Mouse (Mus musculus) heart, embryonic 16.5 days (tissue): ENCODE data around the gene Cmtm1. TPM values are rescaled to one million over a fixed set of nuclear protein-coding genes. Genes with fewer than 3 reads are reported as not detected.
"Not testable (repeated sequence)": the region's sequence is repeated elsewhere in the genome, so short reads cannot be mapped to it uniquely, and the experiment has no call there.

Source experiments
- ATAC-seq: fragments of 200-750 bp; cut with Nextera tagmentation; replicated peaks from 2 replicates; pipeline ENCODE4 v1.8.0; 2017; ENCODE audit warnings: moderate number of reproducible peaks; ENCODE audit not compliant: insufficient read depth, low FRiP score; ENCODE audit errors: extremely low read depth
- H3K27ac ChIP-seq: fragments of 300-500 bp; sonication (generic); 2 replicates; pipeline ENCODE4 v1.5.1; 2014; ENCODE audit warnings: mild to moderate bottlenecking, low read length, control low read depth, moderate library complexity
- H3K27me3 ChIP-seq: fragments of 300-500 bp; sonication (generic); 2 replicates; pipeline ENCODE4 v1.6.1; 2014; ENCODE audit warnings: low read length, mixed read lengths; ENCODE audit not compliant: control insufficient read depth, insufficient read depth
- H3K36me3 ChIP-seq: fragments of 300-500 bp; sonication (generic); 2 replicates; pipeline ENCODE4 v1.6.1; 2014; ENCODE audit not compliant: control insufficient read depth, insufficient read depth
- H3K4me1 ChIP-seq: fragments of 300-500 bp; sonication (generic); 2 replicates; pipeline ENCODE4 v1.6.1; 2014; ENCODE audit warnings: low read length, mixed read lengths; ENCODE audit not compliant: control insufficient read depth, insufficient read depth
- H3K4me2 ChIP-seq: fragments of 300-500 bp; sonication (generic); 2 replicates; pipeline ENCODE4 v1.6.1; 2014; ENCODE audit warnings: low read depth, mild to moderate bottlenecking, control low read depth, low read length
- H3K4me3 ChIP-seq: fragments of 300-500 bp; sonication (generic); 2 replicates; pipeline ENCODE4 v1.5.1; 2014; ENCODE audit warnings: mild to moderate bottlenecking, control low read depth, low read length
- H3K9ac ChIP-seq: fragments of 300-500 bp; sonication (generic); 2 replicates; pipeline ENCODE4 v1.6.1; 2014; ENCODE audit warnings: low read length, control low read depth
- H3K9me3 ChIP-seq: fragments of 300-500 bp; sonication (generic); replicated peaks from 2 replicates; pipeline ENCODE4 v1.6.1; 2016; ENCODE audit warnings: low read length; ENCODE audit not compliant: control insufficient read depth
- WGBS: fragments of 180-500 bp; shearing (Covaris S2); extraction: QIAGEN DNeasy Blood & Tissue Kit; methylation state at CpG from one replicate; pipeline ENCODE4 v1.1.7; 2014; 5-methylcytosine and 5-hydroxymethylcytosine counted together
- polyA plus RNA-seq: library from polyadenylated mRNA; unstranded; fragments of >200 nt; fragmentation: Nextera tagmentation; extraction: Ambion mirVana; gene quantifications from 2 replicates; pipeline ENCODE4 v1.2.1, GENCODE M21; 2015

The Cmtm1 gene
- polyA plus RNA-seq, 1 experiment from 2014 or later, result not detected

GRCm38 (mm10) chr8:104333786-104334185 lies 23.8 kb upstream of the Cmtm1 start:
- Histone ChIP-seq H3K4me1 (no peaks in the 10 kb centered on the region), H3K9me3 (no peaks in the 10 kb centered on the region), H3K36me3 (no peaks in the 10 kb centered on the region), H3K27me3 (no peaks in the 10 kb centered on the region), H3K27ac (no peak overlapping the region), H3K9ac (no peak overlapping the region), H3K4me3 (no peak overlapping the region), H3K4me2 (no peak overlapping the region)
- ATAC-seq, result no peak
- WGBS, result 65% methylated on average over 5 of the region's 5 CpGs

- ATAC-seq, result no peak
- Histone ChIP-seq H3K9ac (no peak overlapping the region), H3K4me2 (no peak overlapping the region), H3K27ac (no peak overlapping the region), H3K4me3 (no peak overlapping the region), H3K9me3 (no peaks in the 10 kb centered on the region), H3K27me3 (no peaks in the 10 kb centered on the region), H3K36me3 (no peaks in the 10 kb centered on the region), H3K4me1 (no peaks in the 10 kb centered on the region)
- 50% methylated on average over 5 of the region's 5 CpGs for WGBS
These were observed 23.0 kb upstream of the Cmtm1 start for GRCm38 (mm10) chr8:104332665-104333631.

GRCm38 (mm10) chr8:104321930-104322329 lies 12.0 kb upstream of the Cmtm1 start, which contains the start of gene Cmtm2b:
Cmtm2b (plus strand) TSS chr8:104322230.
- H3K27me3 ChIP-seq, H3K36me3 ChIP-seq, H3K9ac ChIP-seq, ATAC-seq, H3K9me3 ChIP-seq, H3K4me2 ChIP-seq, H3K27ac ChIP-seq, H3K4me3 ChIP-seq, H3K4me1 ChIP-seq: not testable (repeated sequence)
- WGBS, result 76% methylated on average over 12 of the region's 12 CpGs

- H3K27me3 ChIP-seq, H3K4me2 ChIP-seq, H3K9ac ChIP-seq, H3K4me3 ChIP-seq, H3K9me3 ChIP-seq, H3K27ac ChIP-seq, ATAC-seq, H3K4me1 ChIP-seq, H3K36me3 ChIP-seq: not testable (repeated sequence)
- 70% methylated on average over 7 of the region's 11 CpGs for WGBS
These were observed 11.3 kb upstream of the Cmtm1 start, which contains the start of gene Gm11020 for GRCm38 (mm10) chr8:104321267-104321666. Gm11020 (plus strand) TSS chr8:104321567.

- 43% methylated on average over 4 of the region's 4 CpGs for WGBS
- Histone ChIP-seq H3K4me1 (no peaks in the 10 kb centered on the region), H3K27me3 (no peaks in the 10 kb centered on the region)
These were observed 3.4 kb upstream of the Cmtm1 start for GRCm38 (mm10) chr8:104313311-104313710.

GRCm38 (mm10) chr8:104312023-104312422 lies 2.1 kb upstream of the Cmtm1 start:
- not testable (repeated sequence) for H3K27ac ChIP-seq, ATAC-seq, H3K4me2 ChIP-seq, H3K27me3 ChIP-seq, H3K9ac ChIP-seq, H3K9me3 ChIP-seq, H3K4me1 ChIP-seq, H3K36me3 ChIP-seq, H3K4me3 ChIP-seq
- WGBS, result 80% methylated on average over 3 of the region's 3 CpGs

More at GRCm38 (mm10) chr8:104313311-104313710, 3.4 kb upstream of the Cmtm1 start:
- Histone ChIP-seq H3K4me3 (no peak overlapping the region), H3K36me3 (no peaks in the 10 kb centered on the region), H3K4me2 (no peak overlapping the region), H3K27ac (no peak overlapping the region), H3K9ac (no peak overlapping the region), H3K9me3 (no peaks in the 10 kb centered on the region)
- ATAC-seq, result no peak

- H3K27ac ChIP-seq, H3K9ac ChIP-seq, H3K4me2 ChIP-seq, H3K36me3 ChIP-seq, H3K9me3 ChIP-seq, ATAC-seq, H3K4me3 ChIP-seq, H3K27me3 ChIP-seq, H3K4me1 ChIP-seq: not testable (repeated sequence)
- 42% methylated on average over 6 of the region's 6 CpGs for WGBS
These were observed 1.6 kb downstream of the Cmtm1 start for GRCm38 (mm10) chr8:104308341-104308740.

- H3K4me1 ChIP-seq, result no peaks in the 10 kb centered on the region
- 82% methylated on average over 11 of the region's 11 CpGs for whole genome bisulfite sequencing
- ATAC-seq, result no peak
These were observed 5.0 kb downstream of the Cmtm1 start for GRCm38 (mm10) chr8:104304962-104305361.

GRCm38 (mm10) chr8:104302536-104302935 lies 7.4 kb downstream of the Cmtm1 start:
- not testable (repeated sequence) for H3K4me2 ChIP-seq, H3K9ac ChIP-seq

More at GRCm38 (mm10) chr8:104304962-104305361, 5.0 kb downstream of the Cmtm1 start:
- Histone ChIP-seq H3K27ac (no peak overlapping the region), H3K4me2 (no peak overlapping the region), H3K4me3 (no peak overlapping the region), H3K36me3 (no peaks in the 10 kb centered on the region), H3K27me3 (no peaks in the 10 kb centered on the region), H3K9ac (no peak overlapping the region), H3K9me3 (no peaks in the 10 kb centered on the region)

More at GRCm38 (mm10) chr8:104302536-104302935, 7.4 kb downstream of the Cmtm1 start:
- not testable (repeated sequence) for ATAC-seq, H3K36me3 ChIP-seq, H3K27ac ChIP-seq, H3K4me3 ChIP-seq, H3K4me1 ChIP-seq, H3K27me3 ChIP-seq, H3K9me3 ChIP-seq
- 92% methylated on average over 4 of the region's 4 CpGs for WGBS
